Mouse (Mus musculus): ENCODE results near the gene Anks1b.

DNA sequence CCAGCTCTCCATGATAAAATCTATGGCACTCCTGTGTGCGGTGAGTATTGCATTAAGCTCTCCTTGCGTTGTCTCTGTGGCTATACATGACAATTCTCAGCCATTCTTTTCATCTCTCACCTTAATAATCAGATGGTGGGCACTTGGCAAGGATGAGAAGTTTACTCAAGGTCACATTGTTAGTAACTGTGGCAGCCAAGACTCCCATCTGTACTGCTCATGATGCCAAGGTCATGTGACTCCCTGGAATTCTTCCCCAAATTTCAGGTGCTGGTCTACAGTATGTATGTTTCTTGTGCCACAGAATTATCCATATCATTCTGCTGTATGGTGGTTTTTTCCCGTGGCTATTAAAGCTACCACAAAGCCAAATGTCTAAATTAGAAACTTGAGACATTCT lies 798.8 kb downstream of the Anks1b start:
- TF ChIP-seq CTCF (IDR thresholded peaks at IDR 0.05; ENCODE audit: low read depth) = no peak
- no peak for TF ChIP-seq EP300 (optimal IDR thresholded peaks at IDR 0.05)
